Mouse (Mus musculus) myocyte (in vitro differentiated cells): ENCODE measurements around the gene Wwox.

Source experiments
- CEBPB ChIP-seq: IDR thresholded peaks from 2 replicates; pipeline ENCODE4 v1.6.1; 2011; ENCODE audit warnings: mild to moderate bottlenecking, moderate library complexity; ENCODE audit not compliant: poor library complexity, insufficient read depth, severe bottlenecking
- E2F4 ChIP-seq: IDR thresholded peaks from one replicate; pipeline ENCODE4 v1.6.1; 2011; ENCODE audit warnings: mild to moderate bottlenecking, control low read depth, moderate library complexity; ENCODE audit not compliant: insufficient read depth
- MAX ChIP-seq: IDR thresholded peaks from one replicate; pipeline ENCODE4 v1.6.1; 2011; ENCODE audit warnings: low read depth, mild to moderate bottlenecking, control low read depth
- MYOD1 ChIP-seq, 3 experiments: IDR thresholded peaks; one replicate each; pipeline ENCODE4 v1.6.1; 2011; ENCODE audit warnings: control low read depth in 2 of 3, low read depth in 2 of 3, mild to moderate bottlenecking in 2 of 3, moderate library complexity in 1 of 3; ENCODE audit not compliant: insufficient read length in 2 of 3, control insufficient read depth in 1 of 3
- MYOG ChIP-seq, 3 experiments: IDR thresholded peaks; one replicate each; pipeline ENCODE4 v1.6.1; 2011; ENCODE audit warnings: control low read depth in 2 of 3, low read depth in 2 of 3, mild to moderate bottlenecking in 2 of 3; ENCODE audit not compliant: insufficient read length in 2 of 3, control insufficient read depth in 1 of 3, insufficient read depth in 1 of 3
- POLR2A ChIP-seq: IDR thresholded peaks from one replicate; pipeline ENCODE4 v1.6.1; 2011; ENCODE audit warnings: low read depth, mild to moderate bottlenecking, control low read depth, moderate library complexity; ENCODE audit not compliant: insufficient read length
- POLR2AphosphoS2 ChIP-seq: IDR thresholded peaks from one replicate; pipeline ENCODE4 v1.6.1; 2011; ENCODE audit warnings: low read depth, control low read depth; ENCODE audit not compliant: insufficient read length
- REST ChIP-seq: IDR thresholded peaks from one replicate; pipeline ENCODE4 v1.6.1; 2011; ENCODE audit warnings: mild to moderate bottlenecking, control low read depth, moderate library complexity; ENCODE audit not compliant: insufficient read depth, insufficient read length
- USF1 ChIP-seq: IDR thresholded peaks from one replicate; pipeline ENCODE4 v1.6.1; 2011; ENCODE audit warnings: low read depth, mild to moderate bottlenecking, control low read depth, moderate library complexity

GRCm38 (mm10) chr8:115330671-115331070, 891.2 kb downstream of the Wwox start:
- TF ChIP-seq E2F4 (no peak), POLR2A (no peak), USF1 (no peak), MYOG (IDR thresholded peaks at IDR 0.05; ENCODE audit: control insufficient read depth in 1 of 3, insufficient read depth in 1 of 3, insufficient read length in 2 of 3, low read depth in 2 of 3) (no peak), CEBPB (no peak), MYOD1 (IDR thresholded peaks at IDR 0.05; ENCODE audit: control insufficient read depth in 1 of 3, insufficient read length in 2 of 3, low read depth in 2 of 3) (no peak), MAX (no peak), POLR2AphosphoS2 (no peak), REST (no peak)
